Mouse (Mus musculus) heart, adult 8-10 months (tissue): ENCODE data around the gene Gm11172. TPM values are rescaled to one million over a fixed set of nuclear protein-coding genes. Genes with fewer than 3 reads are reported as not detected.
A peak's percentile ranks its signal among the peaks of the same experiment; 100 is the strongest.
"Not testable (repeated sequence)": the region's sequence is repeated elsewhere in the genome, so short reads cannot be mapped to it uniquely, and the experiment has no call there.

Experiments used
- DNase-seq: peaks from one replicate; pipeline ENCODE4 v3.0.0; 2022; ENCODE audit warnings: low spot score
- total RNA-seq, 4 experiments: library from RNA; stranded (reverse); gene quantifications; 2 replicates each; pipeline ENCODE4 v1.2.4; 2022

Gene Gm11172
- total RNA-seq, 4 experiments from 2014 or later, result not detected

DNA sequence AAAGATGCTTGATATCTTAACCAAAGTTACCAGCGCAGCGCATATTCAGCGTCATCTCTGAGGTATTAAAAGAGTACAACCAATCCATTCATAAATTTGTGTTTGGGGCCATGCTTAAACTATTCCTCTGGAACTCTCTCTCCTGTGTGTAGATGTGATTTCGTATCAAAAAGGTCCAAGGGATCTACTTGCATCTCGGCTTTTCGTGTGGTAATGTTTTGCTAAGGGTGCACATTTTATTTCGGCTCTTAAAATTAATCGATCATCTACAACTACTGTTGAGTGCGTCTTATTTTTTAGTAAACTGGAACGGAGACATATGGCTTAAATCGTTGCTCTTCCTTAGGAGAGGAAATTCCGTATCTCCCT is 21.8 kb downstream of the Gm11172 start:
- no peak for DNase-seq

DNA sequence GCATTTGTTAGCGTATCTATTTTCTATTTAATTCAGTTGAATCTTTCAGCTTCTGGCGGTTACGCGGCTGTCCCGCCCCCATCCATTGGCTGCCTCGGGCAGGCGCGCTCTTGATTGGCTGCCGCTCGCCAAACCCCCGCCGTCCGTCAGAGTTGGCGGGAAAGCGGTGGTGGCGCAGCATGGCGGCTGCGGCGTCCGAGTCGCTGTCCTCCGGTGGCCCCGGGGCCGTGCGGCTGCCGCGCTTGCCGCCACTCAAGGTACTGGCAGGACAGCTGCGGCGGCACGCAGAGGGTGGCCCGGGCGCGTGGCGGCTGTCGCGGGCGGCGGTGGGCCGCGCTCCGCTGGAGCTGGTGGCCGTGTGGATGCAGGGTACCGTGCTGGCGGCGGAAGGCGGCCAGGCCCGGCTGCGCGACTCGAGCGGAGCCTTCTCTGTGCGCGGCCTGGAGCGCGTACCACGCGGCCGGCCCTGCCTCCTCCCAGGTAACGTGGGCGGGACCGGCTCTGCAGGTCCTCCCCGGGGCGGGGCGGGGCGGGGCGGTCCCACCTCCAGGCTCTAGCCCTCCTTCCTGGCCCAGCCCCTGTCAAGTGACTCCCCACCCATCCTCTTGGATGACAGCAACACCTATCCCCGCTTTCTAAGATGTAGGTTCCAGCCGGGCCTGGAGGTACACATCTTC is 22.3 kb downstream of the Gm11172 start, which contains the start of gene Rmi2:
Gene Rmi2 (plus strand): TSS at position 149 of the 677 bp plus-strand sequence.
- peak; percentile 79 for DNase-seq

DNA sequence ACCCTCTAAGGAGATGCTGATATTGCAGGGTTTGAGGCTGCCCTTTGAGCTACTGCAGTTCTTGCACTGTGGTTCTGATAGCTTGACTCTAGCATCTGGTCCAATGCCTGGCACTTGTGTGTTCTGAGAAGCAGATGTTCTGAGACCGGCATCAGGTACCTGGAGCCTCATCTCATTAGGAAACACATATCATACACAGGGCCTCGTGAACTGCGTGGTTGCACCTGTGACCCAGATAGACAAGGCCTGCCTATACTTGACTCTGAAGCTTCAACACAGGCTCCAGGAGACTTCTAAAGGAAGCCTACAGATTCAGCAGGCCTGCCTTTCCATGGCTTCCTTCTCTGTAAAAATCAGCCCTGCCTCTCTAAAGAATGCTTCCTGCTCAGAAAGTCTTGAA is 23.7 kb downstream of the Gm11172 start:
- no peak for DNase-seq

DNA sequence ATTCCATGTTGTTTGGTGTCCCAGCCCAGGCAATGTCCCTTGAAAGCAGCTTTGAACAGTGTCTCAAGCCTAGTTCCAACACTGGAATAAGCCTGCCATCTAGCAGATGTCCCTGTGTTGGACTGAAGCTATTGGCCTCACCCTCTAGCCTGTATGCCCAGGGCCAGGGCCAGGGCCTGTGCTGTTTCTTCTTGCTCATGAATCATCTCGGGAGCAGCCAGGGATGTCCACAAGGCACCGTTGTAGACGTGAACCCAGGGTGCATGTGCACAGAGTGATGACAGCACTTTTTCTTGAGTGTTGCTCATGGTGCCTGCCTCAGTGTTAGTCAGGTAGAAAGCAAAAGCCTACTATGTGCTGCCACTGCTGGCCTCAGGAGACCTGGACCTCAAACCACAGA is 24.5 kb downstream of the Gm11172 start:
- DNase-seq, result no peak

DNA sequence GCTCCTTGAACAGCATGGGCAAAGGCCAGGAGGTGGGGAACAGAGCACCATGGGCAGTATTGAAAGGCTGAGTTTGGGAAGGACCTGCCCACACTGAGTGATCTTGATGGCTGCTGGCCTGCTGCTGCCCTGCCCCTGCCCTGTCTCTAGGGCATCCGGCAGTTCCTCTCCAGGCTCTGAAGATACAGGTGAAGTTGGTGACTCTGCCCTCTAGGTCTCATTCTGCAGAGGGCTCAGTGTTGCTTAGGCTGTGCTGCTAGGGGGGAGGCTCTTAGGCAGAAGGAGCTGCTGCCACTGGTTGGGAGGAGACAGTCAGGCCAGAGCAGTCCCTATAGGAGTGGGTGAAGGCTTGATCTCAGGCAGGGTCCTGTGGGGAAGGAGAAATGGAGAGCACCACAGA is 25.2 kb downstream of the Gm11172 start:
- no peak for DNase-seq

DNA sequence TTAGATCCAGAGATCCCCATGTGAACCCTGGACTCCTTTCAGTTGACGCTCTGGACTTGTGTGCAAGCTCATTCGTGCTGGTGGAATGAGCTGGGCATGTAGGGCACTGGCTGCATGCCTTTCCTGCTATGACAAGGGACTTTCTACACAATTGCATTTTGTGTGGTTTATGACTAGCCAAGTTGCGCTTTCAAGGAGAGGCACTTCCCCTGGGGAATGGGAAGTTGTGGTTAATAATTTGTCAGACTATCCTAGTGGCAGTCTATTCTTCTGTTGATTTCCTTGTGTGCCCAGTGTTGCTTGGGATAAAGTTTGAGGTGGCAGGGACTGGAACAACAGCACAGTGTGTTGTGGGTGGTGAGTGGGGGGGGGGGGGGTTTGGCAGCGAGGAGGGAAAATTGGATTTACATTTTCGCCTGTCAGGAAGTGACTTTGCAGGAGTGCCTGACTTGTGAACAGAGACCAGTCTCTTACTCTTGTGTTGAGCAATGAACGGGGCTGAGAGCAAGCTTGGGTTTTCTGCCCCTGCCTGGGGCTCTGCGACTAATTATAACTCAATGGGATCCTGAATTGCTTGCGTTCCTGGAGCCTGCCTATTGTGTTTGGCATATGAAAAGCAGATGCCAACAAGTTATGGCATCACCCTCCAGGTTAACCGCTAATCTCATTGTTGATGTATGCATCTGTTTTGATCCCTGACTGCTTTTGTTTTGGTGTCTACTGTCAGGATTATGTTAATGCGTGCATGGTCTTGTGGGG is 26.0 kb downstream of the Gm11172 start:
- no peak for DNase-seq

DNA sequence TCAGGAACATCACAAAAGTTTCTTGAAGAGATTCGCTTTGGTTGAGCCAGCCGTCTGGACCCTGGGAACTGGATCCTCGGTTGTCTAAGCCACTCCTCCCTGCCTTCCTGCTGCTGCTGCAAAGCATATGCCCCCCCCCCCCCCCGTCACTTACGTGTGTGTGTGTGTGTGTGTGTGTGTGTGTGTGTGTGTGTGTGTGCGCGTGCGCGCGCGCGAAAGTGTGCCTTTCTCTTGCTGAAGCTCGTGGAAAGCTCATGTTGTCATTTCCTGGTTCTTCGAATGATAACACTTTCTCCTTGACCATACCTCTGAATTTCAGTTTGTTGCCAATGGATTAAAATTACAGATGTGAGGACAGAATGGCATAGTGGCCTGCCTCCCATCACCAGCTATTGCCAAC is 27.3 kb downstream of the Gm11172 start:
- DNase-seq, result no peak

DNA sequence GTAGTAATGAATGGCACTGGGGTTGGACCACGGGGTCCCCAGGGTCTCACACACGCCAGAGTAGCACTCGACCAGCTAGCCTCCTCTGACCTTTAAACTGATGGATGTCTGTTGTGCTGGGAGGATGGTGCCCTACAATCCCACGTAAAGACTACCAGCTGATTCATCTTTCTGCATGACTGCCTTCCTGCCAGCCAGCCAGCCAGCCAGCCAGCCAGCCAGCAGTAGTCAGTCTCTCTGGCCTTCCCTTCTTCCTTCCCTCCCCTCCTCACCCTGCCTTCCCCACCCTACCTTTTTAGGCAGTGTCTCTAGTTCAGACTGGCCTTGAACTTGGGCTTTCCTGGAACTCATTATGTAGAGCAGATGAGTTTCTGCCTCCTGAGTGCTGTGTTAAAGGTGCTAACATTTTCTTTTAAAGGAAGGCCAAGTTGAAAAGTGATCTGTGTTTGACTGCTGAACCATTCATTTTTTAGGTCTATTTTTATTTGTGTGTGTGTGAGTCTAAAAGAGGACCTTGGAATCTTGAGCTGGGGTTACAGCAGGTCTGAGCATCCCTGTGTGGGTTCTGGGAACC is 29.7 kb downstream of the Gm11172 start:
- DNase-seq, result no peak

DNA sequence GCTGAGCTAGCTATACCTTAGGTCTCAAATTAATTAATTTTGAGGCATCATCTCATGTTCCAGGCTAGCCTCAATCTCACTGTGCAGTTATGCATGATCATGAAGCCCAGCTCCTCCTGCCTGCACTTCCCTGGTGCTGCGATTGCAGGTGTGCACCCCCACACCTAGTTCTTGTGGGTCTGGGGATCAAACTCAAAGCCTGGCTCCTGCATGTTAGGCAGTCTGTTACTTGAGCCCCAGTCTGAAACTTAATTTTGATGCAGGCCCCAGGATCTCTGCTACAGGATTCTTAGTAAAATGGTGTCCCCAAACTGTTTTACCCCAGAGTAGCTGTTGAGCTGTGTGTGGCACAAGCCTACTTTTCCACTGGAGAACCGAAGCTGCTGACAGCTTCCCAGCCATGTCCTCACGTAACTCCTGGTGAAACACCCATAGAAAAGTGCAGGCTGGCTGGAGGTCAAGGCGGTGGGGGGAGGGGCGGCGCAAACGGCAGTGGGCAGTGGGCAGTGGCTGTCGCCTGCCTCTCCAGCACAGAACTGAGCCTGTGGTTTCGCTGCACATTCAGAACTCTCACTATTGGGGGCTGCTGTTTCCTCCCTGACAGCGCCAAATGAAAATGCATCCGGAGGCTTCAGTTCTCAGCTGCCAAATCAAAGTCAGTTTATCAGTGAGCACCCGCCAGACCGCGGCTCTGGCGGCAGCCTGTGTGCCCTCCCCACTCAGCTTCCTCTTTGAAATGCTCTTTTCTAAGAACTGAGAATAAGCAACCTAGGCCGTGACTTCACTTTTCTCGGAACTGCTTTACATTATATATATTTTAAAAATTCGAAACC is 31.0 kb downstream of the Gm11172 start:
- DNase-seq, result no peak

DNA sequence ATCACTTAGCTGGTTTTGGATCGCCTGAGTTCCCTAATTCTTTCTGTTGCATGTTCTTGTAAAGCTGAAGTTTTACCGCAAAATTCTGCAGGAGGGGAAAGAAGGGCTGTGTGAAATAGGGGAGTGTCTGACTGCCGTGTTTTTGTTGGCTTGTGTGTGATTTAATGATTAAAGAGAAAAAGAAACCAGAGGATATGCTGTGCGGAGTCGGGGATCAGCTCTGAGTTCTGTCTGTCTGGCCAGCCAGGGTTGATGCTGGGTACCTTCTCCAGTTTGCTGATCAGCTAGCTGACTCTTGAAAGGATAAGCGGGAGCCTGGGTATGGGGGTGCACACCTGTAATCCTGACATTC is 31.6 kb downstream of the Gm11172 start:
- DNase-seq, result no peak

DNA sequence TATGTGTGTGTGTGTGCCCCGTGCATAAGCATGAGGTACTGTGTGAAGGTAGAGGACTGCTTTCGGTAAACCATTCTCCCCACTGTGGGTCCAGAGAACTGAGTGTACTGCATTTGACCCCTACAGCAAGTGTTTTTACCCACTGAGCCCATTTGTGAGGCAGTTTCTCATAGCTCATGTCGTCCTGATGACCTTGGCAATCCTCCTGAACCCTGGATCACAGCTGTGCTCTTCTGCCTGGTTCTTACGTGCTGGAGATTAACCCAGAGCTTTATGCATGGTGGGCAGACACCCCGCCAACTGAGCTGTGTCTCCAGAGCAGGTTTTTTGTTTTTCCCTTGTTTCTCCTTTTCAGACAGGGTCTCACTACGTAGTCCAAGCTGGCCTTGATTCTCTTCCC is 33.2 kb downstream of the Gm11172 start:
- DNase-seq, result no peak

DNA sequence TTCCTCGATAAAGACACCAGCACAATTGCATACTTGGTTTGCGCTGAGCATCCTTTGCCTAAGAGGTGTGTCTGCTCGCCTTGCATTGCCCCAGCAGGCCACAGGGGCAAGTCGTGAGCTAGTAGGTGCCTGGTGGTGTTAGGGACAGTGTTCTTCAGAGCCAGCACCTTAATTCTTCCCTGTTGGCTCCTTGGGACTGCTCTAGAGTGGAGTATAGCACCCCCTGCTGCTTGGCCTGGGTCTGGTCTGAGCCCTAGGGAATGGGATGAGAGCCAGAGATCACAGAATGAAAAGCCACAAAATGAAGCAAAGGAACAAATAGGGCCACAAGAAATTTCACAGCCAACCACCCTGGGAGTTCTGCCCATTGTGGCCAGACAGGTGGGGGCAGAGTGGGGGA is 33.8 kb downstream of the Gm11172 start:
- peak; percentile 63 for DNase-seq

DNA sequence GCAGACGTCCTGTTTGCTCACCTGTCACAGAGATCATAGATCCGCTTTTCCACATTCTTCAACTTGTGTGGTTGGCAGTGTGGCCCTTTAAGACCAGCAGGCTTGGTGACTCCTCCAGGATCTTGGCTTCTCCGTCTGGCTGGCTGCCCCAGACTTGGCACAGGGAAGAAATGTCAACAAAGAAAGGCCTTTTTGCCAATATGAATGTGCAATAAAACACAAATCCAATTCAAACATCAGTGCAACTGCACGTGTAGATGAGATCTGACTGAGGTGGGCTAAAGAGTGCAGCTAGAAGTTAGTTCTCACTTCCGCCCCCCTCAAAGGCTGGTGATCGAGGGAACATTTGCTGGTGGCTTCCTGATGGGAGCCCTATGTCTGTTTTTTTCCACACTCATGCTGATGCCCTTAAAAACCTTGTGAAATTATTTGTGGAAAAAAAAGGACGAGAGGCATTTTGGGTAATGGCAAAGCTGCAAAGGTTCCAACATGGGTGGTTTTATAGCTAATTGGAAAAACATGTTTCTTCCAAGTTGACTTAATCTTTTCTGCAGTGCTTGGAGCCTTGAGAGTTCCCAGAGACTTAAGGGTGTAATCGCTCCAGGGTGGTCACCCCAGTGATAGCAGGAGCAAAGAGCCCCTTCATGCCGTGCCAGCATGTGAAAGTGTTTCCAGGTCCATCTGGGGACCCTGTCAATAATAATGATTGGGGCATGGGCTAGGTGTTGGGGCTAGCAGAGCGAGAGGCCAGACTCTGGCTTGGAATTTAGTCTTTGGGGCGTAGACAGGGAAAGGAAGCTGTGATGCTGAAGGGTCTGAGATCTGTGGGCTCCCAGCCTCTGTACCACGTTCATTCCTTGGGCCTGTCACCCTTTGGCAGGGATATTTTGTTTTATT is 37.5 kb downstream of the Gm11172 start:
- DNase-seq, result peak; percentile 48

DNA sequence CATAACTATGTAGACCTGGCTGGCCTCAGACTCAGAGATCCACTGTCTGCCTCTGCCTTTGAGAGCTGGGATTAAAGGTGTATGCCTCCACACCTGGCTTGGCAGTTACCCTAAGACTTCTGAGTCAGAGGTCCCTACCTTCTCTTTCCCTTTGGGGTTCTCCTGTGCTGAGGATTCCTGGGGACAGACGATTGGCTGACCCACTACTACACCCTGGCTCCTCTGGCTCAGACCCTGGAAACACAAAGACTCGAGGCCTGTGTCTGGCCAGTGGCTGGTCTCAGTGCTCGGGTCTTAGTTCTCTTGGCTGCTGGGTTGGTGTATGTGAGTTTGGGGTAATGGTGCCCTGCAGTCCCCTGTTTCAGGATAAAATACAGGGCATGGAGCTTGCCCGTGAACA is 38.2 kb downstream of the Gm11172 start:
- DNase-seq, result no peak

DNA sequence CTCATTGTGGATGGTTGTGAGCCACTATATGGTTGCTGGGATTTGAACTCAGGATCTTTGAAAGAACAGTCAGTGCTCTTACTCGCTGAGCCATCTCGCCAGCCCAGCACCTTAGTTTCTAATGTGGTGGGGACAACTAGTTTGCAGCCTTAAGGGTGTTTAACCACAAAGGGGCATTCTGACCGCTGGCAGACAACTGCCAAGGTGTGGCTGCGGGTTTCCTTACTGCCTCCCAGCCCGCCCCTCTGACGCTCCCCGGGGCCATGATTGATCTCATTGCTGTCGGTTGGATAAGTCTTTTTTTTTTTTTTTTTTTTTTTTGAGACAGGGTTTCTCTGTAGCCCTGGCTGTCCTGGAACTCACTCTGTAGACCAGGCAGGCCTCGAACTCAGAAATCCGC is 39.5 kb downstream of the Gm11172 start:
- not testable (repeated sequence) for DNase-seq

DNA sequence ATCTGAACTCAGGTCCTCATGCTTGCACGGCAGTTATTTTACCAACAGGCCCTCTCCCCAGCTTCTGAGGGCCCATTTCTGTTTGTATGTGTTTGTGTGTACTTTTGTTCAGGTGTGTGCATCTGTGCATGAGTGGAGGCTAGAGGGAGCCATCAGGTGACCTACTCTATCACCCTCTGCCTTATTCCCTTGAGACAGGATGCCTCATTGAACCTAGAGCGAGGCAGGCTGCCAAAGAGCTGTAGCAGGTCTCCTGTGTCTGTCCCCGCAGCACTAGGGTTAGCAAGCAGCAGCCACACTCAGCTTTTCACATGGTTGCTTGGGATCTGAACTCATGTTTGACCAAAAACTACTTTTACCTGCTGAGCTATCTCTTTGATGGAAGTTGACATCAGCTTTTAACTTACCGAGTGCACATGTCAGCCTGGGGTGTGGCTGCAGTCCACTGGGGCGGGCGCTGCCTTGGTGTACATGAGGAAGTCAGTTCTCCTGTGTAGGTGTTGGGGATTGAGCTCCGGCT is 47.1 kb downstream of the Gm11172 start:
- no peak for DNase-seq

DNA sequence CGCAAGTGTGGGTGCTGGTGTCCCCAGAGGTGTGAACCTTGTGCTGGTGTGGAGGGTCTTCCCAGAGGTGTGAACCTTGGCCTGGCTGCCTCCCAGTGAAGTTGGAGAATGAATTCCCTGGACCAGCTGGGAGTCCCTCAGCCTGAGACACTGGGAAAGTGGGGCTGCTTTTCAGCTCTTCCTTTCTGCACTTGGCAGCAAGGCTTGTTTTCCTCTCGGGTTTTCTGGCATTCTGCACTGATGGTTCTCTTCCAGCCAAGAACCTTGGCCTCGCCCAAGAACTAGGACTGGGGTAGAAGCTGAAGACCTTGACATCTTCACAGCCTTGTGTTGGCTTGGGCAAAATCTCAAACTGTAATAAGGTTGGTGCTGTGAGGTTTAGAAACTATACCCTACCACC is 48.7 kb downstream of the Gm11172 start:
- peak; percentile 57 for DNase-seq
